Mouse (Mus musculus) liver, embryonic 14.5 days (tissue): Measurements from ENCODE around the gene Cdk13.

ENCODE experiments used
- CTCF ChIP-seq: IDR thresholded peaks from 2 replicates; pipeline ENCODE4 v1.5.1; 2016; ENCODE audit warnings: antibody characterized with exemption, low read depth, control low read depth
- EP300 ChIP-seq: IDR thresholded peaks from 2 replicates; pipeline ENCODE4 v1.6.1; 2016; ENCODE audit warnings: antibody characterized with exemption, low read depth

GRCm38 (mm10) chr13:17839137-17839536 is 34.2 kb upstream of the Cdk13 start:
- TF ChIP-seq EP300 (no peak), CTCF (no peak)
